Mouse (Mus musculus): Measurements from ENCODE around the gene Ctf1. TPM values are rescaled to one million over a fixed set of nuclear protein-coding genes. Genes with fewer than 3 reads are reported as not detected.

Ctf1 gene
- polyA plus RNA-seq, 1 experiment = 7.1 TPM

- TF ChIP-seq CTCF (IDR thresholded peaks at IDR 0.05; ENCODE audit: extremely low read depth, insufficient read depth, low read length) (peak; percentile 89), POLR2A (IDR thresholded peaks at IDR 0.05; ENCODE audit: extremely low read depth, insufficient read depth, low read length) (no peak)
These were observed 48.5 kb downstream of the Ctf1 start for GRCm38 (mm10) chr7:127761026-127761425.

GRCm38 (mm10) chr7:127763642-127764041, 51.1 kb downstream of the Ctf1 start:
- no peak for TF ChIP-seq POLR2A (IDR thresholded peaks at IDR 0.05; ENCODE audit: extremely low read depth, insufficient read depth, low read length)
- no peak for TF ChIP-seq CTCF (IDR thresholded peaks at IDR 0.05; ENCODE audit: extremely low read depth, insufficient read depth, low read length)
- H3K27ac ChIP-seq (ENCODE audit: insufficient read depth, low read length) = no peak overlapping the region
- no peak overlapping the region for H3K4me3 ChIP-seq (ENCODE audit: insufficient read depth, low read length)
- peaks cover 2% of the 10 kb centered on the region; the same call in 1 of the 2 replicates for H3K4me1 ChIP-seq (ENCODE audit: control insufficient read depth, insufficient read depth, low read length)

More at GRCm38 (mm10) chr7:127761026-127761425, 48.5 kb downstream of the Ctf1 start:
- Histone ChIP-seq H3K4me1 (ENCODE audit: control insufficient read depth, insufficient read depth, low read length) (peaks cover 3% of the 10 kb centered on the region; the same call in 1 of the 2 replicates), H3K4me3 (ENCODE audit: insufficient read depth, low read length) (no peak overlapping the region), H3K27ac (ENCODE audit: insufficient read depth, low read length) (no peak overlapping the region)

- TF ChIP-seq POLR2A (IDR thresholded peaks at IDR 0.05; ENCODE audit: extremely low read depth, insufficient read depth, low read length) (no peak), CTCF (IDR thresholded peaks at IDR 0.05; ENCODE audit: extremely low read depth, insufficient read depth, low read length) (no peak)
- H3K4me1 ChIP-seq (ENCODE audit: control insufficient read depth, insufficient read depth, low read length) = no peaks in the 10 kb centered on the region; the same call in 1 of the 2 replicates
- H3K27ac ChIP-seq (ENCODE audit: insufficient read depth, low read length) = no peak overlapping the region
- no peak overlapping the region for H3K4me3 ChIP-seq (ENCODE audit: insufficient read depth, low read length)
These were observed 53.2 kb downstream of the Ctf1 start for GRCm38 (mm10) chr7:127765756-127766155.

GRCm38 (mm10) chr7:127766851-127767609, 54.5 kb downstream of the Ctf1 start:
- no peak for TF ChIP-seq CTCF (IDR thresholded peaks at IDR 0.05; ENCODE audit: extremely low read depth, insufficient read depth, low read length)
- no peak for TF ChIP-seq POLR2A (IDR thresholded peaks at IDR 0.05; ENCODE audit: extremely low read depth, insufficient read depth, low read length)

More at GRCm38 (mm10) chr7:127766851-127767609, 54.5 kb downstream of the Ctf1 start:
- Histone ChIP-seq H3K4me1 (ENCODE audit: control insufficient read depth, insufficient read depth, low read length) (no peaks in the 10 kb centered on the region; the same call in 1 of the 2 replicates), H3K27ac (ENCODE audit: insufficient read depth, low read length) (no peak overlapping the region), H3K4me3 (ENCODE audit: insufficient read depth, low read length) (no peak overlapping the region)

Other genes starting within 250 kb of the Ctf1 start
- gene Fbrs, start 233.5 kb upstream of the Ctf1 start, polyA plus RNA-seq (2012; rRNA removed) = 26.6 and 27.1 TPM in 2 replicates
- gene Srcap, start 200.8 kb upstream of the Ctf1 start, polyA plus RNA-seq (2012; rRNA removed) = 24.7 and 26.4 TPM in 2 replicates
- gene Gm42715, start 193.2 kb upstream of the Ctf1 start, polyA plus RNA-seq (2012; rRNA removed) = 11.3 and 13.3 TPM in 2 replicates
- gene Tmem265, start 151.3 kb upstream of the Ctf1 start, polyA plus RNA-seq (2012; rRNA removed) = not detected in 2 replicates
- 143 and 150 TPM in 2 replicates for gene Phkg2, start 139.4 kb upstream of the Ctf1 start, polyA plus RNA-seq (2012; rRNA removed)
- gene Ccdc189, start 124.1 kb upstream of the Ctf1 start, polyA plus RNA-seq (2012; rRNA removed) = 22.0 and 22.3 TPM in 2 replicates
- gene Rnf40, start 124.0 kb upstream of the Ctf1 start, polyA plus RNA-seq (2012; rRNA removed) = 48.0 and 51.1 TPM in 2 replicates
- 16.9 and 19.5 TPM in 2 replicates for gene Zfp629, start 96.9 kb upstream of the Ctf1 start, polyA plus RNA-seq (2012; rRNA removed)
- gene Bcl7c, start 3.8 kb upstream of the Ctf1 start, polyA plus RNA-seq (2012; rRNA removed) = 25.5 and 27.0 TPM in 2 replicates
- not detected in 2 replicates for gene Ctf2, start 19.4 kb downstream of the Ctf1 start, polyA plus RNA-seq (2012; rRNA removed)
- 59.2 and 60.7 TPM in 2 replicates for gene Fbxl19, start 31.8 kb downstream of the Ctf1 start, polyA plus RNA-seq (2012; rRNA removed)
- 24.6 and 25.0 TPM in 2 replicates for gene Orai3, start 57.1 kb downstream of the Ctf1 start, polyA plus RNA-seq (2012; rRNA removed)
- 15.7 and 16.4 TPM in 2 replicates for gene Setd1a, start 63.9 kb downstream of the Ctf1 start, polyA plus RNA-seq (2012; rRNA removed)
- not detected in 2 replicates for gene Gm49388, start 72.9 kb downstream of the Ctf1 start, polyA plus RNA-seq (2012; rRNA removed)
- 14.2 and 14.5 TPM in 2 replicates for gene Hsd3b7, start 87.9 kb downstream of the Ctf1 start, polyA plus RNA-seq (2012; rRNA removed)
- 118 and 122 TPM in 2 replicates for gene Stx4a, start 111.6 kb downstream of the Ctf1 start, polyA plus RNA-seq (2012; rRNA removed)
- 381 and 383 TPM in 2 replicates for gene Stx1b, start 111.8 kb downstream of the Ctf1 start, polyA plus RNA-seq (2012; rRNA removed)
- gene Zfp646, start 163.5 kb downstream of the Ctf1 start, polyA plus RNA-seq (2012; rRNA removed) = 14.9 and 15.1 TPM in 2 replicates
- gene Zfp668, start 164.1 kb downstream of the Ctf1 start, polyA plus RNA-seq (2012; rRNA removed) = 12.9 and 13.5 TPM in 2 replicates
- gene Prss53, start 178.2 kb downstream of the Ctf1 start, polyA plus RNA-seq (2012; rRNA removed) = 4.1 and 4.6 TPM in 2 replicates
- gene Gm21974, start 182.7 kb downstream of the Ctf1 start, polyA plus RNA-seq (2012; rRNA removed) = not detected in 2 replicates
- 56.8 and 67.0 TPM in 2 replicates for gene Vkorc1, start 182.9 kb downstream of the Ctf1 start, polyA plus RNA-seq (2012; rRNA removed)
- 55.7 and 59.2 TPM in 2 replicates for gene Bckdk, start 191.3 kb downstream of the Ctf1 start, polyA plus RNA-seq (2012; rRNA removed)
- gene Kat8, start 199.8 kb downstream of the Ctf1 start, polyA plus RNA-seq (2012; rRNA removed) = 39.1 and 44.1 TPM in 2 replicates
- 0.08 and 0.15 TPM in 2 replicates for gene Prss8, start 217.4 kb downstream of the Ctf1 start, polyA plus RNA-seq (2012; rRNA removed)
- 17.0 and 17.9 TPM in 2 replicates for gene Prss36, start 234.0 kb downstream of the Ctf1 start, polyA plus RNA-seq (2012; rRNA removed)

All from cortical plate, adult 2 months (tissue).